Mouse (Mus musculus) intestine, postnatal 0 days (tissue): ENCODE data around the gene C2. TPM values are rescaled to one million over a fixed set of nuclear protein-coding genes. Genes with fewer than 3 reads are reported as not detected.
A peak's percentile ranks its signal among the peaks of the same experiment; 100 is the strongest.
"Not testable (repeated sequence)": the region's sequence is repeated elsewhere in the genome, so short reads cannot be mapped to it uniquely, and the experiment has no call there.

Experiments used
- ATAC-seq: fragments of 200-750 bp; cut with Nextera tagmentation; 2 replicates; pipeline ENCODE4 v1.8.0; 2017; ENCODE audit warnings: mild to moderate bottlenecking, moderate TSS enrichment, moderate library complexity
- H3K27ac ChIP-seq: fragments of 300-500 bp; sonication (generic); 2 replicates; pipeline ENCODE4 v1.5.1; 2014; ENCODE audit warnings: mild to moderate bottlenecking, low read depth, low read length, moderate library complexity
- H3K27me3 ChIP-seq: fragments of 300-500 bp; sonication (generic); replicated peaks from 2 replicates; pipeline ENCODE4 v1.6.1; 2014; ENCODE audit warnings: low read length, mixed read lengths; ENCODE audit not compliant: control insufficient read depth, insufficient read depth
- H3K36me3 ChIP-seq: fragments of 300-500 bp; sonication (generic); 2 replicates; pipeline ENCODE4 v1.6.1; 2014; ENCODE audit warnings: mild to moderate bottlenecking, moderate library complexity; ENCODE audit not compliant: control insufficient read depth, insufficient read depth
- H3K4me1 ChIP-seq: fragments of 300-500 bp; sonication (generic); replicated peaks from 2 replicates; pipeline ENCODE4 v1.6.1; 2014; ENCODE audit warnings: antibody characterized with exemption, low read length, mixed read lengths; ENCODE audit not compliant: control insufficient read depth, insufficient read depth
- H3K4me2 ChIP-seq: fragments of 300-500 bp; sonication (generic); replicated peaks from 2 replicates; pipeline ENCODE4 v1.6.1; 2014; ENCODE audit warnings: low read depth, mild to moderate bottlenecking, moderate library complexity
- H3K4me3 ChIP-seq: fragments of 300-500 bp; sonication (generic); 2 replicates; pipeline ENCODE4 v1.5.1; 2014; ENCODE audit warnings: low read depth, low read length
- H3K9ac ChIP-seq: fragments of 300-500 bp; sonication (generic); 2 replicates; pipeline ENCODE4 v1.6.1; 2014; ENCODE audit warnings: mild to moderate bottlenecking, low read depth, low read length
- H3K9me3 ChIP-seq: fragments of 300-500 bp; sonication (generic); 2 replicates; pipeline ENCODE4 v1.6.1; 2016; ENCODE audit warnings: mixed run types; ENCODE audit not compliant: control insufficient read depth
- CTCF ChIP-seq: sonication (generic); IDR thresholded peaks from 2 replicates; pipeline ENCODE4 v1.5.1; 2016; ENCODE audit warnings: low read depth, mild to moderate bottlenecking, control low read depth, antibody characterized with exemption, moderate library complexity
- WGBS: fragments of 180-500 bp; shearing (Covaris S2); extraction: QIAGEN DNeasy Blood & Tissue Kit; methylation state at CpG from one replicate; pipeline ENCODE4 v1.1.7; 2014; 5-methylcytosine and 5-hydroxymethylcytosine counted together
- microRNA-seq: library from miRNA; unstranded; fragments of <30 nt; microRNA quantifications from one replicate; pipeline ENCODE4, GENCODE M21; 2016
- polyA plus RNA-seq: library from polyadenylated mRNA; unstranded; fragments of >200 nt; fragmentation: Nextera tagmentation; extraction: Ambion mirVana; gene quantifications from 2 replicates; pipeline ENCODE4 v1.2.1, GENCODE M21; 2015

The C2 gene
- polyA plus RNA-seq, 1 experiment from 2014 or later: 60.3 TPM

DNA sequence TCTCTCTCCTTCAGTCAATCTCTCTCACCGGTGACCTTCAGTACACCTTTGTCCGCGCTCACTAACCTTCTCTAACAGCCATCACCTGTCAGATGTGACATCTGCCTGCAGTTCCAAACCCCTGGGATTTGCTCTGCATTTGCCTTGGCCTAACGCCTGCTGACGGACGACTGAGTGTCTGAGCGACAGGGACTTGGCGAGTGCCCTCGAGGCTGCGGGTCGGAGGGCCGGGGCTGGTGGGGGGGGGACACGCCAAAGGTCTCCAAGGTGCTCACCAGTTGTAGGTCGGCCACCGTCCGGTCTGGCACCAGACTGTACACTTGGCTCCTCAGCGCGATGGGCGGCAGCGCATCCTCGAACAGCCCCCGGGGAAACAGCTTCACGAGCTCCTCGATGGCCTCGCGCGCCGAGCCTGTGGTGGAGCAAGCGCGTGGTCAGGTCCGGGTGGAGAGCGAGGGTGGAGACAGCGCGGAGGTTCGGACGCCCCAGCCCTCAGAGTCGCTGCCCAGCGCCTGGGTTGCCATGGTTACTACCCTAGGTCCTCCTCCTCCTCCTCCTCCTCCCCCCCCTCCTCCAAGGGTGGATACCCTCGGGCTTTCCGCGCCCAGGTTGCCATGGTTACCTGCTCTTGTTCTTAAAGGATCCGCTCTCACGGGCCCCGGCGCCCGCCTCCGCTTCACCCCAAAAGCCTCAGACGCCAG, 61.8 kb downstream of the C2 start:
- 3% methylated on average over 48 of the region's 48 CpGs for WGBS
- H3K4me3 ChIP-seq: peak overlapping the region; percentile 82
- peaks cover 39% of the 10 kb centered on the region for H3K36me3 ChIP-seq
- H3K9me3 ChIP-seq: no peaks in the 10 kb centered on the region
- ATAC-seq: peak; percentile 66
- peak overlapping the region; percentile 68 for H3K9ac ChIP-seq
- H3K27me3 ChIP-seq: no peaks in the 10 kb centered on the region
- peak overlapping the region; percentile 96 for H3K4me2 ChIP-seq
- TF ChIP-seq CTCF: no peak
- H3K4me1 ChIP-seq: peaks cover 9% of the 10 kb centered on the region
- 0 out of 2 replicates have a peak overlapping the region, but pooled peaks have one; percentile 65 for H3K27ac ChIP-seq

DNA sequence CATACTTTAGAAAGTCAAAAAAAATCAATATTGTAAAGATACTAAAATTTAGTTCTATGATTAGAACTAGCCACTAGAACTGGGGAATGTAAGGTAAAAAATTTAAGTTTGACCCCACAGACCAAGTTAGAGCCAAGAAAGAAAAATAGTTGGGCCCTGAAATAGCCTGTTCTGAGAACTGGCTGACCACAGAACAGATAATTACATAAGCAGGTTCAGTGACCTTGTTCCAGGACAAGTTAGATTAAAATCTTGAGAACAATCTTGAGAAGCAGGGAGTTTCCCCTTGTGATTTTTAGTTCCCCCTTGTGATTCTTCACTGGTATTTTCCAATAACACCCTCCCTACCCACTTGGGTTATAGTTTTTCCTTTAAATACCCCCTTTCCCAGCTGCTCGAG, 67.3 kb downstream of the C2 start:
- ATAC-seq, H3K4me2 ChIP-seq, H3K9me3 ChIP-seq, H3K9ac ChIP-seq, H3K27ac ChIP-seq, H3K4me3 ChIP-seq, H3K4me1 ChIP-seq, H3K27me3 ChIP-seq: not testable (repeated sequence)
- H3K36me3 ChIP-seq: peaks cover 59% of the 10 kb centered on the region
- WGBS: 100% methylated on average over 1 of the region's 1 CpGs

DNA sequence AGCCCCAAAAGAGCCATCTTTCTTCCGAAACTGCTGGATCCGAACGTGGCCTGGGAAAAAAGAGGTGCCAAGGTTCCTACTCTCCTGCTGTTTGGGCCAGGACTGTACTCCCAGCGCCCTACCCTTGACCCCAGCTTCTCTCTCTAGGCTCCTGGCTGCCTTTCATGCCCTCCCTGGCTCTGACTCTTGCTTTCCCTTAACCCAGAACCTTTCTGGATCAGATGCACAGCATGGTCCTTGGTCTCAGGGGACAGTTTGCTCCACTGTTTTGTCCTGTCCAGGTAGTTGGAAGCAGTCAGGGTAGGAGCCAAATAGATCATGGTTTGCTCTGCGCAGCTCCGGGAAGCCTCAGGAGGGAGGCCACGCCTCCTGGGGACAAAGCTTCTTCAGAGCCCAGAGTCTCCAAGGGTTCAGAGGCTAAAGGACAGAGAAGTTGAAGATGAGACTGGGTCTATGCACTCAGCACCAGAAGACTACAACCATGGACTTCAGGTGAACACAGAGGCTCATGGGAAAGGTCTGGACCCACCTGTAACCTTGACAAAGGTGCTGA, 83.2 kb downstream of the C2 start:
- Histone ChIP-seq H3K4me1 (no peaks in the 10 kb centered on the region), H3K27ac (no peak overlapping the region), H3K4me2 (no peak overlapping the region), H3K4me3 (no peak overlapping the region), H3K36me3 (no peaks in the 10 kb centered on the region), H3K27me3 (no peaks in the 10 kb centered on the region), H3K9ac (no peak overlapping the region), H3K9me3 (no peaks in the 10 kb centered on the region)
- WGBS: 82% methylated on average over 7 of the region's 7 CpGs
- no peak for TF ChIP-seq CTCF
- ATAC-seq: no peak

DNA sequence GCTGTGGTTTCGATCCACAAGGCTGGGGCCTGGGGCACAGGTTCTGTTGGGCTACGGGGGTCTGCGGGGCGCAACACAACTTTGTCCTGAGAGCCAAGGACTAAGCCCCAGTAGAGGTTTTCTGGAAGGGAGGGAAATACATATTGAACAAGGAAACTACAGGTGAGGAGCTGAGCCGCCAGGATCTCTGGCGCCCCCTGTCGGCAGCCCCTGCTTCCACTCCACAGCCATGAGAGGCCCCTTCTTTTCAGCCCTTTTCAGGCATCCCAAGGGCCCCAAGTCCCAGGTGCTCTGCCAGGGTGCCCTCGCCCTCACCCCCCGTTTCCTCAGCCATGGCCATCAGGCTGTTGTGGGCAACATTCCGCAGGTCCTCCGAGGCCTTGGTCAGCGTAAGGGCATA, 84.3 kb downstream of the C2 start:
- H3K36me3 ChIP-seq, H3K9ac ChIP-seq, ATAC-seq, H3K4me3 ChIP-seq, H3K27ac ChIP-seq, H3K9me3 ChIP-seq, H3K4me1 ChIP-seq, H3K4me2 ChIP-seq, H3K27me3 ChIP-seq: not testable (repeated sequence)
- WGBS: 63% methylated on average over 12 of the region's 12 CpGs
- TF ChIP-seq CTCF: peak; percentile 78

Small RNA genes within 50 kb of the gene (microRNA-seq; reads per million reads assigned to microRNA genes)
- gene Mir6970: not detected
- 4.6 reads per million, percentile 11 among the genes with 10 or more reads in this experiment for gene Mir6971
- gene Mir6972: not detected

Other genes starting within 250 kb of the C2 start
- gene Tnxb, start 227.7 kb downstream of the C2 start, polyA plus RNA-seq: 1.4 and 1.9 TPM in 2 replicates
- gene C4b, start 154.4 kb downstream of the C2 start, polyA plus RNA-seq: 1.2 and 1.6 TPM in 2 replicates
- gene Cyp21a1, start 93.7 kb downstream of the C2 start, polyA plus RNA-seq: 0.18 and 0.25 TPM in 2 replicates
- 29.1 and 34.0 TPM in 2 replicates for gene Stk19, start 61.3 kb downstream of the C2 start, polyA plus RNA-seq
- gene Dxo, start 61.2 kb downstream of the C2 start, polyA plus RNA-seq: 42.5 and 44.2 TPM in 2 replicates
- gene Skiv2l, start 48.1 kb downstream of the C2 start, polyA plus RNA-seq: 18.3 and 20.8 TPM in 2 replicates
- 55.7 and 57.8 TPM in 2 replicates for gene Nelfe, start 47.9 kb downstream of the C2 start, polyA plus RNA-seq
- gene Cfb, start 35.7 kb downstream of the C2 start, polyA plus RNA-seq: 84.8 and 94.9 TPM in 2 replicates
- 0.74 and 1.1 TPM in 2 replicates for gene Zbtb12, start 18.8 kb downstream of the C2 start, polyA plus RNA-seq
- gene Gm20547, start 16.2 kb downstream of the C2 start, polyA plus RNA-seq: not detected in 2 replicates
- gene Ehmt2, start 204 bp upstream of the C2 start, polyA plus RNA-seq: 35.8 and 40.3 TPM in 2 replicates
- gene Slc44a4, start 16.2 kb upstream of the C2 start, polyA plus RNA-seq: 119 and 128 TPM in 2 replicates
- 522 and 580 TPM in 2 replicates for gene Neu1, start 33.0 kb upstream of the C2 start, polyA plus RNA-seq
- gene Hspa1b, start 61.0 kb upstream of the C2 start, polyA plus RNA-seq: 0.64 and 1.1 TPM in 2 replicates
- gene Gm20481, start 71.6 kb upstream of the C2 start, polyA plus RNA-seq: 0.43 TPM in 1 of 2 replicates, not detected in the other
- gene Hspa1a, start 73.9 kb upstream of the C2 start, polyA plus RNA-seq: 6.4 and 6.5 TPM in 2 replicates
- gene Hspa1l, start 74.4 kb upstream of the C2 start, polyA plus RNA-seq: 0.22 and 0.25 TPM in 2 replicates
- gene Lsm2, start 83.6 kb upstream of the C2 start, polyA plus RNA-seq: 70.6 and 76.6 TPM in 2 replicates
- gene Vars, start 102.7 kb upstream of the C2 start, polyA plus RNA-seq: 74.0 and 84.2 TPM in 2 replicates
- gene Vwa7, start 118.3 kb upstream of the C2 start, polyA plus RNA-seq: 0.12 and 0.20 TPM in 2 replicates
- 3.2 and 4.6 TPM in 2 replicates for gene Sapcd1, start 129.8 kb upstream of the C2 start, polyA plus RNA-seq
- 1.4 and 3.0 TPM in 2 replicates for gene Msh5, start 148.5 kb upstream of the C2 start, polyA plus RNA-seq
- 290 and 312 TPM in 2 replicates for gene Clic1, start 151.7 kb upstream of the C2 start, polyA plus RNA-seq
- gene Ddah2, start 160.8 kb upstream of the C2 start, polyA plus RNA-seq: 62.0 and 68.3 TPM in 2 replicates
- 0.12 TPM in 1 of 2 replicates, not detected in the other for gene Ly6g6c, start 167.1 kb upstream of the C2 start, polyA plus RNA-seq
- gene Mpig6b, start 167.9 kb upstream of the C2 start, polyA plus RNA-seq: 0.13 and 0.17 TPM in 2 replicates
- gene Ly6g6e, start 178.6 kb upstream of the C2 start, polyA plus RNA-seq: 2.2 TPM in 2 replicates
- 3.8 and 4.9 TPM in 2 replicates for gene Ly6g6d, start 179.8 kb upstream of the C2 start, polyA plus RNA-seq
- gene Ly6g6f, start 187.3 kb upstream of the C2 start, polyA plus RNA-seq: not detected in 2 replicates
- 101 and 103 TPM in 2 replicates for gene Abhd16a, start 191.0 kb upstream of the C2 start, polyA plus RNA-seq
- gene Ly6g5c, start 210.0 kb upstream of the C2 start, polyA plus RNA-seq: not detected in 2 replicates
- gene Ly6g5b, start 217.2 kb upstream of the C2 start, polyA plus RNA-seq: 0.46 and 0.59 TPM in 2 replicates
- gene Gpank1, start 223.2 kb upstream of the C2 start, polyA plus RNA-seq: 15.0 and 16.6 TPM in 2 replicates
- gene Csnk2b, start 223.8 kb upstream of the C2 start, polyA plus RNA-seq: 262 and 264 TPM in 2 replicates
- gene D17H6S53E, start 228.1 kb upstream of the C2 start, polyA plus RNA-seq: 26.3 and 29.7 TPM in 2 replicates
- gene Apom, start 233.8 kb upstream of the C2 start, polyA plus RNA-seq: 18.3 and 22.5 TPM in 2 replicates
- 37.4 and 46.0 TPM in 2 replicates for gene Bag6, start 236.9 kb upstream of the C2 start, polyA plus RNA-seq